Mouse (Mus musculus) spleen, adult 2 months (tissue): ENCODE results near the gene Adap2.

ENCODE experiments used
- CTCF ChIP-seq: fragments of 200-500 bp; IDR thresholded peaks from 2 replicates; pipeline ENCODE4 v1.5.1; 2011; ENCODE audit warnings: mild to moderate bottlenecking, inconsistent platforms; ENCODE audit not compliant: insufficient read depth, insufficient read length, insufficient replicate concordance; ENCODE audit errors: extremely low read depth
- POLR2A ChIP-seq: fragments of 200-500 bp; IDR thresholded peaks from 2 replicates; pipeline ENCODE4 v1.6.1; 2011; ENCODE audit warnings: low read depth, low read length, inconsistent platforms

DNA sequence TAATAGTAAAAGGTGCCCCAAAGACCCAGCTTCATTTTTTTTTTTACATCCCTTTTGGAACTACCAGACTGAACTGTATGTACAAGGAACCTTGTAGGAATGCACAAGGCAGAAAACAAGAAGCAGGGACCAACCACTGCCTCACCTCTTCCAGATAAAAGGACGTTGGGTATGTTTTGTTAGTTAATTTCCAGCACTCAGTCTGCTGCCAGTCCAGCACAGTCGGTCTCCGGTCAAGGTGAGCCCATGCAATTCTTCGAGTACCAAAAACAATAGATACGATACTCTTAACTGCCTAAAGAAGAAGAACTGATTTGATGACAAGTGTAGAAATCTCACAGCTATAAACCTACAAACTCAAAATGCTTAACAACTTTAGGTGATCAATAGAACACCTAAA lies 16.1 kb upstream of the Adap2 start:
- TF ChIP-seq CTCF, result no peak
- TF ChIP-seq POLR2A, result no peak
